Mouse (Mus musculus) ES-Bruce4 (cell line): ENCODE data around the gene Lmx1b. TPM values are rescaled to one million over a fixed set of nuclear protein-coding genes. Genes with fewer than 3 reads are reported as not detected.
A peak's percentile ranks its signal among the peaks of the same experiment; 100 is the strongest.

Experiments
- H3K27ac ChIP-seq: 2 replicates; pipeline ENCODE4 v1.5.1; 2012; ENCODE audit warnings: low read length, inconsistent platforms; ENCODE audit not compliant: insufficient read depth
- H3K27me3 ChIP-seq: 2 replicates; pipeline ENCODE4 v1.6.1; 2012; ENCODE audit warnings: mild to moderate bottlenecking, low read length, inconsistent platforms; ENCODE audit not compliant: control insufficient read depth, poor library complexity, insufficient read depth, severe bottlenecking
- H3K36me3 ChIP-seq: 2 replicates; pipeline ENCODE4 v1.6.1; 2012; ENCODE audit warnings: inconsistent platforms, mild to moderate bottlenecking, low read length, moderate library complexity; ENCODE audit not compliant: control insufficient read depth, poor library complexity, insufficient read depth, severe bottlenecking
- H3K4me1 ChIP-seq: one replicate; pipeline ENCODE4 v1.8.1; 2011; ENCODE audit warnings: low read length; ENCODE audit not compliant: control insufficient read depth, insufficient read depth
- H3K4me3 ChIP-seq: 2 replicates; pipeline ENCODE4 v1.5.1; 2011; ENCODE audit warnings: low read depth, mild to moderate bottlenecking, low read length
- H3K9ac ChIP-seq: 2 replicates; pipeline ENCODE4 v1.6.1; 2012; ENCODE audit warnings: low read depth, mild to moderate bottlenecking, inconsistent platforms; ENCODE audit not compliant: poor library complexity, severe bottlenecking
- H3K9me3 ChIP-seq: replicated peaks from 2 replicates; pipeline ENCODE4 v1.6.1; 2012; ENCODE audit warnings: mild to moderate bottlenecking, low read length, inconsistent platforms; ENCODE audit not compliant: control insufficient read depth, poor library complexity, insufficient read depth, severe bottlenecking
- CTCF ChIP-seq: IDR thresholded peaks from one replicate; pipeline ENCODE4 v1.8.1; 2011; ENCODE audit warnings: low read depth, low read length
- EP300 ChIP-seq: IDR thresholded peaks from 2 replicates; pipeline ENCODE4 v1.6.1; 2011; ENCODE audit warnings: low read depth, low read length; ENCODE audit not compliant: insufficient read depth
- POLR2A ChIP-seq: IDR thresholded peaks from one replicate; pipeline ENCODE4 v1.8.1; 2011; ENCODE audit warnings: low read length; ENCODE audit not compliant: insufficient read depth
- polyA plus RNA-seq: library from polyadenylated mRNA; stranded (reverse); fragments of >200 nt; gene quantifications from 2 replicates; pipeline ENCODE4 v1.2.4, GENCODE M21; 2011; ENCODE audit warnings: low read depth; ENCODE audit not compliant: missing spikeins, insufficient read depth, insufficient read length

The Lmx1b gene
- polyA plus RNA-seq, 1 experiment: 0.58 TPM

- peaks cover 6% of the 10 kb centered on the region for H3K4me1 ChIP-seq
- H3K36me3 ChIP-seq: no peaks in the 10 kb centered on the region
- TF ChIP-seq CTCF (no peak), EP300 (no peak), POLR2A (no peak)
- no peak overlapping the region for H3K9ac ChIP-seq
- peaks cover 7% of the 10 kb centered on the region for H3K27me3 ChIP-seq
- no peak overlapping the region for H3K27ac ChIP-seq
- H3K9me3 ChIP-seq: no peaks in the 10 kb centered on the region
- H3K4me3 ChIP-seq: no peak overlapping the region
Measured at GRCm38 (mm10) chr2:33581866-33582265, 58.4 kb downstream of the Lmx1b start.

- H3K4me3 ChIP-seq: no peak overlapping the region
- no peaks in the 10 kb centered on the region for H3K36me3 ChIP-seq
- no peak overlapping the region for H3K27ac ChIP-seq
- H3K9ac ChIP-seq: no peak overlapping the region
- H3K27me3 ChIP-seq: peaks cover 7% of the 10 kb centered on the region
- peaks cover 6% of the 10 kb centered on the region for H3K4me1 ChIP-seq
- TF ChIP-seq POLR2A (no peak), EP300 (peak; percentile 58; the same call in 1 of the 2 replicates), CTCF (no peak)
- H3K9me3 ChIP-seq: no peaks in the 10 kb centered on the region
Measured at GRCm38 (mm10) chr2:33581449-33581777, 58.9 kb downstream of the Lmx1b start.

DNA sequence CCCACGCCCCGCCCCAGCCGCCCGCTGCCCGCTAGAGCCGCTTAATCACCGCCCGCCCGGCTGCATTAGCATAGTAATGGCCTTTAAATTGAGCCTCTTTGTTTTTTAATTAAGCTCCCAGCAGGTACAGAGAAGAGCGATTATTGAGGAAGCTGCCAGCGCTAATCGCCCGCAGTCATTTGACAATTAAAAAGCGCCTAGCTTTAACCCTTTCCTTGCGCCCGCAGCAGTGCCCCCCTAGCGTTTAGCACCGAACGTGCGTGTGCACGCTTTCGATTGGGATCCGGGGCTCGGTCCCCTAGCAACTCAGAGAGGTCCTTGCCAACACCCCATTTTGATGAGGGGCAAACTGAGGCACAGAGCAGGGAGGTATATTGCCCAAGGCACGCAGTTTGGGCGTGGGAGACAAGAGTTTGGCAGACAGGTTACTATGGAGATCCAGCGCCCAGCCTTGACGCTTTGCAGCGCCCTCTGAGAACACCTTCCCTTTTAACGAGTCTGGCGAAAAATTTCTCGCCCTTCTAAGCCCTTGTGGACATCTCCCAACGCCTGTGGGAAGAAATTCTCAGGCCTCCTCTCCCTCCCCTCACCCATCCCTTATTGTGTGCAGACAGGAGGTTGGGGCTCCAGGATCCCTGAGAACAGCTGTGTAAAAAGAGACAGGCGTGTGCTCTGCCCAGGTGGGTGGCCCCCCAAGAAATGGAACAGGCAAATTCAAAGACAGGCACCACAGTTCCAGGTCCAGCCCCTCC, 59.4 kb downstream of the Lmx1b start:
- Histone ChIP-seq H3K9ac (no peak overlapping the region), H3K4me3 (no peak overlapping the region; the same call in 1 of the 2 replicates), H3K27me3 (peaks cover 7% of the 10 kb centered on the region), H3K27ac (no peak overlapping the region), H3K36me3 (no peaks in the 10 kb centered on the region), H3K9me3 (no peaks in the 10 kb centered on the region), H3K4me1 (peaks cover 6% of the 10 kb centered on the region)
- TF ChIP-seq EP300 (0 out of 2 replicates have a peak, but pooled peaks have one; percentile 53), CTCF (no peak)

DNA sequence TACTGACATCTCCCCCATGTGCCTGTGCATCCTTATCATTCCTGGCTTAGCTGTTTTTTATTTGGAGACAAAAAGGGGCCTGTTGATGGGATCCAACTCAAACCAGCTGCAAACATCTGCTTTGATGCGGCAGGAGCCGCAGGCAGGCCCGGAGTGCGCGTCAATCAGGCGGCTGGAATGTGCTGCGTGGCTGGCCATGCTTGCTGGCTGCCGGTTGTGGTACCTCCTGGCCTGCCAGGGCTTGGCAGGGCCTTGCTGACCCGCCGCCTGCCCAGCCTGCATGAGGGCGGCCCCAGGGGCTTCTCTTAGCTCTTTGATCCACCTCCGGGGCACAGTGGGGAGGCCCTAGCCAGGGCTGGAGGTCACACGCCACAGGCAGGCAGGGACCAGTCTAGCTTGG, 64.9 kb downstream of the Lmx1b start:
- Histone ChIP-seq H3K9me3 (no peaks in the 10 kb centered on the region), H3K9ac (no peak overlapping the region), H3K4me1 (no peaks in the 10 kb centered on the region), H3K27ac (no peak overlapping the region), H3K36me3 (no peaks in the 10 kb centered on the region), H3K4me3 (peak overlapping the region; percentile 25), H3K27me3 (peaks cover 4% of the 10 kb centered on the region; the same call in 1 of the 2 replicates)
- TF ChIP-seq EP300: no peak
- TF ChIP-seq CTCF: no peak
- TF ChIP-seq POLR2A: no peak

- Histone ChIP-seq H3K36me3 (no peaks in the 10 kb centered on the region), H3K9me3 (no peaks in the 10 kb centered on the region), H3K27ac (no peak overlapping the region), H3K4me3 (no peak overlapping the region), H3K9ac (no peak overlapping the region), H3K4me1 (no peaks in the 10 kb centered on the region), H3K27me3 (no peaks in the 10 kb centered on the region)
- TF ChIP-seq EP300 (no peak), POLR2A (no peak), CTCF (no peak)
Measured at GRCm38 (mm10) chr2:33573075-33573474, 67.2 kb downstream of the Lmx1b start.

GRCm38 (mm10) chr2:33571219-33571824, 69.0 kb downstream of the Lmx1b start:
- Histone ChIP-seq H3K4me1 (no peaks in the 10 kb centered on the region), H3K27ac (no peak overlapping the region), H3K9me3 (no peaks in the 10 kb centered on the region), H3K27me3 (no peaks in the 10 kb centered on the region), H3K9ac (no peak overlapping the region), H3K36me3 (no peaks in the 10 kb centered on the region), H3K4me3 (no peak overlapping the region)
- no peak for TF ChIP-seq EP300
- TF ChIP-seq POLR2A: no peak
- no peak for TF ChIP-seq CTCF
